Mouse (Mus musculus) thymus, postnatal 0 days (tissue): ENCODE data around the gene Ttll9. TPM values are rescaled to one million over a fixed set of nuclear protein-coding genes. Genes with fewer than 3 reads are reported as not detected.

Experiments
- DNase-seq: peaks from one replicate; pipeline ENCODE4 v3.0.0-alpha.2; 2015; ENCODE audit warnings: low spot score
- polyA plus RNA-seq: library from polyadenylated mRNA; unstranded; fragments of >200 nt; fragmentation: Nextera tagmentation; extraction: Ambion mirVana; gene quantifications from 2 replicates; pipeline ENCODE4 v1.2.1, GENCODE M21; 2015

Gene Ttll9
- polyA plus RNA-seq, 1 experiment from 2014 or later = 3.0 TPM

GRCm38 (mm10) chr2:153049997-153050358 is 87.7 kb downstream of the Ttll9 start:
- no peak for DNase-seq

DNA sequence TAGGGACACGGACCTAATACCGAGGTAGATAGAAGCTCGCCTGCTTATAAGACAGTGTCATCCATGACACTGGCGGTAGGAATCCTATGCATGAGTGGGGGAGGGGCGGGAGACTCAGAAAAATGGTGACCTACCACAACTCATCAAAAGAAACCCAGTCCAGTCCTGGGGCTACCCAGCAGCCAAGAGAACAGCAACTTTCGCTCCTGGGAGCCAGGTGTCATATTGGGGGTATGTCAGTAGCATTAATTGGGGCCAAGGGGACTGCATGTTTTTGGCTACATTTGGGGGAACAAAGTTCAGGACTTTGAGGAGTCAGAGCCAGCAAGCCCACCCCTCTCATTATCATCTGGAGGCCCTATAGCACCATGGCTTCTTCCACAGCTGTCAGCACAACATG is 88.8 kb downstream of the Ttll9 start:
- DNase-seq = no peak

DNA sequence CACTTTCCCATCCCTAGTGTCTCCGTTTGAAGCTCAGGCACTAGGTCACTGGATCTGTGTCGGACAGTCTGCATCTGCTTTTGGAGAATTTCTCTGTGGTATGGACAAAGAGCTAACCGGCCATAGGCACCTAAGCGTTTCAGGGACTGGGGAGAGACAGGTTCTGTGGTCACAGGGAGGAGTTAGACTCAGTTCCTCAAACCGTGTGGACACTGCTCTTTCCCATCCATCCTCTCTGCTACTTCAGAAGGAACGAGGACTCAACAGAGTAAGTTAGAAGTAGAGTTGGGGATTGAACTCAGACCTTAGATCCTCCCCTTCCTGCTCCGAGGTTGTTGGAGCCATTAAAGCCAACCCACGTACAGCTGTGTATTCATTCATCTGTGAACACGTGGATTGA is 89.3 kb downstream of the Ttll9 start:
- no peak for DNase-seq

DNA sequence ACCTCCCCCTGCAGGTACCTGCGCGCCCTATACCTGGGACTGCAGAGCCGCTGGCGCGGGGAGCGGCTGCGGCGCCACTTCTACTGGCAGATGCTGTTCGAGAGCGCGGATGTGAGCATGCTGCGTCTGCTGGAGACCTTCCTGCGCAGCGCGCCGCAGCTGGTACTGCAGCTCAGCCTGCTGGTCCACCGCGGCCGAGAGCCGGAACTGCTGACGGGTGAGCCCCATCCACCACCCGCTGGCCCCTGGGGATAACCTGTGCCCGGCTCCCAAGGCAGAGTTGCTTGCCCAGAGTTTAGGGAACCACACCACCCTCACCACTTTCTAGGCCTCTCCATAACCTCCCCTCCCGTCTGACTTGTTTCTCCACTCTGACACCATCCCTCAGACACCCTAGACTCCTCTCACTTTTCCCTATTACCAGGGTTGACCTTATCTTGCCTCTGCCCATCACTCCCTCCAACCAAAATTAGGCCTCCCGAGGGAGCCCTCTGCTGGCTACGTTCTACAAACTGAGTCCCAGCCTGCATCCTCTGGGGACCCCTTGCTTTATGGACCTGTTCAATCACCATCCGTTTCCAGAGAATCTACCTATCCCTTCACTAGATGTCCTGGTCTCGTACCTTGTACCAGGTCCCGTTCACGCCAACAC is 90.5 kb downstream of the Ttll9 start:
- DNase-seq = peak; percentile 35

DNA sequence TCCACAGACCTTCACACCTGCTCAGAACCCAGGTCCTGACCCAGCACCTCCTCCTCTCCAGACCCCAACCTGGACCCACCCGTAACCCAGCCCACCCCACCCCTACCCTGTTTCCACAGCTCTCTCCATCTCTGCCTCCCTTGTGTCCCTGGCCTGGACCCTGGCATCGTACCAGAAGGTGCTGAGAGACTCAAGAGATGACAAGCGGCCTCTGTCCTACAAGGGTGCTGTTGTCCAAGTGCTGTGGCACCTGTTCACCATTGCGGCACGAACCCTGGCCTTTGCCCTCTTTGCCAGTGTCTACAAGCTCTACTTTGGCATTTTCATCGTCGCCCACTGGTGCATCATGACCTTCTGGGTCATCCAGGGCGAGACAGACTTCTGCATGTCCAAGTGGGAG is 91.6 kb downstream of the Ttll9 start:
- no peak for DNase-seq

GRCm38 (mm10) chr2:153055270-153055920 is 93.1 kb downstream of the Ttll9 start:
- DNase-seq = peak; percentile 28

Other genes with a start within 250 kb of the Ttll9 start
- gene Id1, start 226.2 kb upstream of the Ttll9 start, polyA plus RNA-seq = 22.9 and 23.9 TPM in 2 replicates
- gene Cox4i2, start 208.3 kb upstream of the Ttll9 start, polyA plus RNA-seq = 5.6 and 6.5 TPM in 2 replicates
- 178 TPM in 2 replicates for gene Bcl2l1, start 130.8 kb upstream of the Ttll9 start, polyA plus RNA-seq
- 72.5 and 81.3 TPM in 2 replicates for gene Tpx2, start 114.5 kb upstream of the Ttll9 start, polyA plus RNA-seq
- 0.05 and 0.10 TPM in 2 replicates for gene Mylk2, start 51.1 kb upstream of the Ttll9 start, polyA plus RNA-seq
- gene Foxs1, start 29.3 kb upstream of the Ttll9 start, polyA plus RNA-seq = 3.6 and 4.3 TPM in 2 replicates
- 1.0 and 1.2 TPM in 2 replicates for gene Dusp15, start 10.8 kb upstream of the Ttll9 start, polyA plus RNA-seq
- gene Pdrg1, start 52.9 kb downstream of the Ttll9 start, polyA plus RNA-seq = 166 and 168 TPM in 2 replicates
- gene Xkr7, start 69.4 kb downstream of the Ttll9 start, polyA plus RNA-seq = 0.06 TPM in 1 of 2 replicates, not detected in the other
- 0.33 and 0.77 TPM in 2 replicates for gene Ccm2l, start 103.5 kb downstream of the Ttll9 start, polyA plus RNA-seq
- 5.8 and 7.3 TPM in 2 replicates for gene Hck, start 146.0 kb downstream of the Ttll9 start, polyA plus RNA-seq
- 32.4 and 34.9 TPM in 2 replicates for gene Tm9sf4, start 198.8 kb downstream of the Ttll9 start, polyA plus RNA-seq